Mouse (Mus musculus) bone marrow, adult 2 months (tissue): ENCODE measurements around the gene Slc25a12. TPM values are rescaled to one million over a fixed set of nuclear protein-coding genes. Genes with fewer than 3 reads are reported as not detected.
A peak's percentile ranks its signal among the peaks of the same experiment; 100 is the strongest.

Experiments used
- H3K27ac ChIP-seq: fragments of 200-500 bp; 2 replicates; pipeline ENCODE4 v1.5.1; 2012; ENCODE audit warnings: low read depth, mild to moderate bottlenecking, control low read depth, inconsistent platforms, low read length; ENCODE audit not compliant: control insufficient read depth, poor library complexity, insufficient read depth
- H3K4me1 ChIP-seq: fragments of 200-500 bp; 2 replicates; pipeline ENCODE4 v1.6.1; 2011; ENCODE audit warnings: low read length; ENCODE audit not compliant: control insufficient read depth, insufficient read depth
- H3K4me3 ChIP-seq: fragments of 200-500 bp; replicated peaks from 2 replicates; pipeline ENCODE3; 2011; ENCODE audit warnings: mild to moderate bottlenecking, low read depth, low read length, control low read depth; ENCODE audit not compliant: control insufficient read depth
- CTCF ChIP-seq: fragments of 200-500 bp; IDR thresholded peaks from 2 replicates; pipeline ENCODE4 v1.5.1; 2011; ENCODE audit warnings: low read length, control low read depth; ENCODE audit not compliant: control insufficient read depth, insufficient read depth
- POLR2A ChIP-seq: fragments of 200-500 bp; IDR thresholded peaks from 2 replicates; pipeline ENCODE4 v1.6.1; 2011; ENCODE audit warnings: low read depth, mild to moderate bottlenecking, control low read depth, low read length, borderline replicate concordance; ENCODE audit not compliant: control insufficient read depth
- WGBS: fragments of 180-500 bp; shearing (Covaris S2); methylation state at CpG from one replicate; pipeline ENCODE4 v1.1.7; 2018; 5-methylcytosine and 5-hydroxymethylcytosine counted together
- polyA plus RNA-seq: library from polyadenylated mRNA; stranded (reverse); fragments of >200 nt; gene quantifications from 2 replicates; pipeline ENCODE4 v1.2.4, GENCODE M21; 2011; ENCODE audit warnings: low replicate concordance; ENCODE audit not compliant: missing spikeins, insufficient read depth, insufficient read length

The Slc25a12 gene
- polyA plus RNA-seq, 1 experiment = 22.2 TPM

DNA sequence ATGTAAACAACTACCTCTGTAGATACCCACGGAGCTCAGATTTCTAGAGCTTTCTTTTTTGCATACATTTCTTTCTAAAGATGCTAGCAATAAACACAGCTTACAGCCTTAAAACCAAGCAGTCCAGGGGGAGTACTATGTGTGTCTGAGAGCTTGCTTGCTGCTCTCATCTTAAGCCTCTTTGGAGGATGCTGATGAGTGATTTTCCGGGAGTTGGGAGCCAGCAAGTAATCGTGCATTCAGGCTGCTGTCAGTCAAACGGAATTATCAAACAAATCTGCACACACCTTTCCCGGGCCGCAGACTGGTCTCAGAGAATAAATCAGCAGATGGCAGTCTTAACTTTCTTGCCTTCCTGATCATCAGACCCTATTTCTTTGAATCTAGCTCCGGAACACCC, 73.1 kb downstream of the Slc25a12 start:
- 81% methylated on average over 7 of the region's 7 CpGs for WGBS
- no peak overlapping the region for H3K27ac ChIP-seq
- no peak for TF ChIP-seq CTCF
- H3K4me3 ChIP-seq = no peak overlapping the region
- H3K4me1 ChIP-seq = no peaks in the 10 kb centered on the region

DNA sequence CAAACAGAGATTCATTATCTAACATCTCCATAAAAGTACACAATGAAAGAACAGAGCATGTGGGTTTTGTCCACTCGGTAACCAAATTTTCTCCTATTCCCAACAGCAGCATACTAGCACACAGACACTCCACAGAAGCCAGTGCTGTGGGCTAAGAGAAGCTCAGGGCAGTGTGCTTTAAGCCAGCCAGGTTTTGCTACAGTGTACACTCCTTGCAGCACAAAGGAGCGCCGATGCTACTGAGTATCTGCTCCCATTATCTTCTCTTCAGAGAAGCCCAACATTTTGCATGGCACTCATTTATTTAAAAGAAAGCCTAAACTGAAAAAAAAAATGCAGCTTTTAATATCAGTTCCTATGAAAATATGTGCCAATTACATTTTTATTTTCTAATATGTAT, 73.6 kb downstream of the Slc25a12 start:
- Histone ChIP-seq H3K27ac (no peak overlapping the region), H3K4me1 (no peaks in the 10 kb centered on the region), H3K4me3 (no peak overlapping the region)
- 93% methylated on average over 3 of the region's 3 CpGs for WGBS
- TF ChIP-seq CTCF (no peak), POLR2A (no peak)

- H3K4me1 ChIP-seq = no peaks in the 10 kb centered on the region
- H3K4me3 ChIP-seq = no peak overlapping the region
- TF ChIP-seq CTCF (no peak), POLR2A (no peak)
- WGBS = 82% methylated on average over 5 of the region's 5 CpGs
- H3K27ac ChIP-seq = no peak overlapping the region
Measured at GRCm38 (mm10) chr2:71291566-71291965, 76.0 kb downstream of the Slc25a12 start.

DNA sequence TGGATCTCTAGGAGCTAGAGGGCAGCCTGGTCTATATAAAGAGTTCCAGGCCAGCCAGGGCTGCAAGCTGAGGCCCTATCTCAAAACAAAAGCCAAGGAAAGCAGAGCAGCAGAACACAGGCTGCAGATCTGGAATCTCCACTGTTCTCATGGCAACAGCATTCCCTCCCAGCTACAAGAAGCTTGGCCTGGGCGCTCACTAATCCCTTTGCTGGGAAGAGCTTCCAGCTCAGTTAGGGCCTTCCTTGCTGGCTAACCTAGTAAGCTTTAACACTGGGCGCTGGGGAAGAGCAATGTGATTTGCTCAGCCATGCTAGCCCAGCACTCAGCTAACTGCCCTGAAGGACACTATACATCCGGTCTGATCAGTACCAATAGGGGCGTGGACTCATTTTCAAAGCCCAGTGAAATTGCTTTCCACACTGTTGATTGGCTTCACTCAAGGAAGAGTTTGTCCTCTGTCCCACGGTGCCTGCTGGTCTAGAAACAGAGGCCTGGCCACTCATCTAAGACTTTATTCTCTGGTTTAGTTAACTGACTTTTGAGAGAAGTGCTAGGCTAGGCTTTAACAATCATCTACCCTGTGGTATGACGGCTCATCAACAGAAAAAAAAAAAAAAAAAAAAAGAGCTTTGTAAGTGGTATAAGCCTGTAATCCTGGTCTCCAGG, 77.3 kb downstream of the Slc25a12 start:
- 84% methylated on average over 6 of the region's 6 CpGs for WGBS
- H3K4me1 ChIP-seq = no peaks in the 10 kb centered on the region
- no peak overlapping the region for H3K4me3 ChIP-seq
- H3K27ac ChIP-seq = no peak overlapping the region
- TF ChIP-seq CTCF (no peak), POLR2A (no peak)

- H3K27ac ChIP-seq = no peak overlapping the region
- no peaks in the 10 kb centered on the region for H3K4me1 ChIP-seq
- no peak for TF ChIP-seq POLR2A
- TF ChIP-seq CTCF = no peak
- H3K4me3 ChIP-seq = no peak overlapping the region
- 88% methylated on average over 1 of the region's 1 CpGs for WGBS
Measured at GRCm38 (mm10) chr2:71281981-71282380, 85.6 kb downstream of the Slc25a12 start.

- Histone ChIP-seq H3K4me1 (no peaks in the 10 kb centered on the region), H3K27ac (no peak overlapping the region), H3K4me3 (no peak overlapping the region)
- WGBS = 90% methylated on average over 23 of the region's 23 CpGs
- TF ChIP-seq POLR2A (no peak), CTCF (no peak)
Measured at GRCm38 (mm10) chr2:71278791-71279775, 88.5 kb downstream of the Slc25a12 start.

DNA sequence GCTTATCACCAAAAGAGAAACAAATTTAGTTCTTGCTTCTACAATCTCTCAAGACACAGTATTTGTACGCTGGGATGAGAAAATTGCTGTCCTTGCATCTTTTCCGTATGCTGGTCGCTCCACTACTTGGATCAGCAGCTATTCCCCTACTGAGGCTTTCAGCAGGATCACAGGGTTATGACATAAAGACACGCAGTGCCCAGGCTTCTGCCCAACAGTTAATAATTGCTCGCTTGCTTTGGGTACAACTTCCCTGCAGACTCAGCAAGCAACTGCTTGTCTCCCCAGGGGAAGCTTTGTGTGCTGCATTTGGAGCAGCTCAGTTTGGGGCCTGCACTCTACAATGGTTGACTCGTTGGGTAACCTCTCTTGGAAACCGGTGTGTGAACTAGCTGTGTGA, 91.8 kb downstream of the Slc25a12 start:
- 90% methylated on average over 7 of the region's 7 CpGs for WGBS
- Histone ChIP-seq H3K27ac (no peak overlapping the region), H3K4me3 (no peak overlapping the region), H3K4me1 (no peaks in the 10 kb centered on the region; the same call in 1 of the 2 replicates)
- TF ChIP-seq CTCF = no peak

DNA sequence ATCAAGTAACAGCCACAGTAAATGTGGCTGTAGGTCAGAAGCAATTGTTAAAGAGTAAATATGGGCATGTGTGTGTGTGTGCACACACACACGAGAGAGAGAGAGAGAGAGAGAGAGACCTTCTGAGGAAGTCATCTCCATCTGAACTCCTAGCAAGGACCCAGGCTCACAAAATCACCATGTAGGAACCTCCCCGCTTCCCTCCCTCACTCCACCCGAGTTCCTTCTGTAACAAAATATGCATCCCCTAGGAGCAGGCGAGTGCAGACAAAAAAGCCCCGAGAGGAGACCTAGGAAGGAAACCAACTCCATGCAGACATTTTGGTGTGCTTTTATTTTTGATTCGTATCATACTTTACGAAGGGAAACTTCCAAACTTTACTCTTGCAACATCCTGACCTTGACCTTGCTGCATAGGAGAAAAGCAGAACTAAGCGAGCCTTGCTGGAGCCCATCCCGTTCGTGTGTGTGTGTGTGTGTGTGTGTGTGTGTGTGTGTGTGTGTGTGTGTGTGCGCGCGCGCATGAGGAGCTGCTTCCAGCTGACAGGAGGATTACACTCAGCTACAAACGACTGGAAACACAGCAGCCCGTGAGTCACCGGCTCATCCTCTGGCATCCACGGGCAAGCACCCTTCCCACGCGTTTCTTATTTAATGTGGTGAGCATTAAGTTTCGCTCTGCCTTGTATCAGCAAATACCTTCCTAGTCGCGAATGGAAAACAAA, 93.4 kb downstream of the Slc25a12 start:
- peak overlapping the region; percentile 62 for H3K4me3 ChIP-seq
- no peak for TF ChIP-seq CTCF
- no peak for TF ChIP-seq POLR2A
- no peaks in the 10 kb centered on the region; the same call in 1 of the 2 replicates for H3K4me1 ChIP-seq
- 10% methylated on average over 23 of the region's 23 CpGs for WGBS
- H3K27ac ChIP-seq = peak overlapping the region; percentile 4; the same call in 1 of the 2 replicates
